Mouse (Mus musculus): ENCODE results near the gene Mtg2. TPM values are rescaled to one million over a fixed set of nuclear protein-coding genes. Genes with fewer than 3 reads are reported as not detected.

The Mtg2 gene
- 10 to 100 TPM; 12.6 to 19.1 TPM for total RNA-seq (2021)

DNA sequence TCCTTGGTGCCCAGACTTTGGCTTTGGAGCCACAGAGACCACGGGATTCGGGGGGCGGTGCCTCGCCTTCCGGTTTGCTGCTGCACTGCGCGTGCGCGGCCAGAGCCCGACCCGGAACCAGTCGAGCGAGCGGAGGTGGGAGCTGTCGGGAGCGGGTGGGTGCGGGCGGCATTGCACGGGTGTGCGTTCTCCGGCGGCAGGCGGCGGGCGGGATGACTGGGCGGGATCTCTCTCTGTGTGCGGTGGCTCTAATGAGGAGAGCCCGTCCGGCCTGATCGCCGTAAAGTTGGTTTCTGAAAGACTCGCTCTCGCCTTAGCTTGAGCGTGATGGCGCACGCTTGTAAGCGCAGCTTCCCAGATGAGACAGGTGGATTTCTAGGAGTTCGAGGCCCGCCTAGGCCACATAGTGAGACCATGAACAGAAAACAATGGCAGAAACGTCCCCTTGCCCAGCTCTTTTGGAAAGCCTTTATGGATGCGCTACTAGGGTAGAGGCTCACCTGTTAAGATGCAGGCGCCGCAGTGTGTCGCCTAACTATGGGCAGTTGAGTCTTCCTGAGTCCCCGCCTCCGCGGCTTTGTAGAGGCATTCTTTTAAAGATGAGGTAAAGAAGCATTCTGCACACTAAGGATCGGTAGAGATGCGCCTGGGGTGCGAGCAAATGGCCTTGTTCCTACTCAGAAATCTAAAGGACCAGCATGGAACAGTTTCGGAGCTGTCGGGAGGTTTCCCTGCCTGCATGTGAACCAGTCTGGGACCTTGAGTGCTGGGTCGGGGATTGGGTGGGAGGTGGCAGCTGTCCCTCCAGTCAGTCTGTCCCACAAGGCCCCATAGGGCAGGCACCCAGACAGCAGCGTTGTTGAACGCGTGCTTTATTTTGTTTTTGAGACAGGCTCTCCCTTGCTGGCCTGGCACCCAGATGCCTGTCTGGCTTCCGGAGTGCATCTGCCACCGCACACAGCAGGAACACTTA is at the start of gene Mtg2:
Mtg2 (plus strand) TSS at position 108 of the 973 bp plus-strand sequence.
- intact Hi-C loops (cut with DNase I): loop anchor here (10.0 kb wide), 1 partner anchor 184 kb away; the partner anchor contains the start of gene Rps21
- DNase-seq (ENCODE audit: low spot score in 2 of 2): peak; percentile 98

DNA sequence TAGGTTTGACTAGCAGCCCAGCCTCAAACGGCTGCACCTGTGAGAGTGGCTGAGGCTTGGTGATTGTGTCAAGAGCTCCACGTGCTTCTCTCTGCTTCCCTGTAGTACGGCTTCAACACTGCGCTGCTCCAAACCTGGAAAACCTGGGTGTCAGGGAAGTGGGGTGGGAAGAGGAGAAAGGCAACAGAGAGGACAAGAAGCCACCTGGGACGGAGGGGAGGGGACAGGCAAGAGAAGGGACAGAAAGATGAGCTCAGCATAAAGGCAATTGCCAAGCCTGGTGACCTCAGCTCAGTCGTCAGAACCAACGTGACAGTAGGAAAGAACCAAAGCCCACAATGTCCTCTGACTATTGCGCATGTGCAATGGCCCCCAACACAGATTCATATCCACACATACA is 49.5 kb upstream of the Mtg2 start:
- intact Hi-C loops (cut with DNase I): no loop called here

GRCm38 (mm10) chr2:180022751-180023150 is 47.6 kb upstream of the Mtg2 start:
- DNase-seq (ENCODE audit: low spot score in 2 of 2): no peak
- intact Hi-C loops (cut with DNase I): no loop called here

More for the DNA sequence above, 49.5 kb upstream of the Mtg2 start:
- DNase-seq (ENCODE audit: low spot score in 2 of 2): no peak

- DNase-seq (ENCODE audit: low spot score in 2 of 2): peak; percentile 99 to 100
- intact Hi-C loops (cut with DNase I): loop anchor here (1.0 to 5.0 kb wide), 3 partner anchors 18 to 107 kb away; partner anchors contain the start of genes Psma7, Ss18l1 and Taf4
Measured at GRCm38 (mm10) chr2:180024401-180025098, 45.8 kb upstream of the Mtg2 start, which contains the start of gene Lsm14b. Gene Lsm14b, plus strand, starts transcription at chr2:180024987.

DNA sequence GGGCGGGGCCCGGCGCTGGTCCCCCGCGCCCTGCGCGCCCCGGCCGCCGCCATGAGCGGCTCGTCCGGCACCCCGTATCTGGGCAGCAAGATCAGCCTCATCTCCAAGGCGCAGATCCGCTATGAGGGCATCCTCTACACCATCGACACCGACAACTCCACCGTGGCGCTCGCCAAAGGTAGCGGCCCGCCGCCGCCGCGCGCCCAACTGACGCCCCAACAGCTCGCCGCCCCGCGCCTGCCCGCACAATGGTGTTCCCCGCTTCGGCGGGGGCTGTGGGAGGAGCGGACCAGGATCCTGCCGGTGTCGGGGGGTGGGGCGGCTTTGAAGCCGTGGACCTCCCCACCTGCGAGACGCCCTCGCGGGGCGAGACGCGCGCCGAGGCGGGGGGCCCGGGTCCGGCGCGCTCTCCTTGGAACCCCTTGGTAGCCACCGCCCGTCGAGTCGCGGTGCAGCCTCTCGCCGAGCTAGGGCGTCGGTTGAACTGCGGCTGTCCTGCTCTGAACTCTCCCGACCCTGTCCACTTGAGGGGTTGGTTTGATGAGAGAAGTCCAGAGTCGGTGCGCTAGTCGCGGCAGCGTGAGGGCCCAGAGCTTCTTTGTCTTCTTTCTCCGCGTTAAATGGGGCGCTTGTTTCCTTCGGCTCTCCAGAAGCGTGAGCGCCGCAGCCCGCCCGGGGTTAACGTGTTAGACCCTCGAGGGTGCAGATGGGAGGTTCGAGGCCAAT is 45.1 kb upstream of the Mtg2 start:
- intact Hi-C loops (cut with DNase I): loop anchor here (1.0 to 5.0 kb wide), 2 partner anchors 17 to 108 kb away; partner anchors contain the start of genes Psma7 and Ss18l1
- no peak for DNase-seq (ENCODE audit: low spot score in 2 of 2)

- DNase-seq (ENCODE audit: low spot score in 2 of 2): no peak
- intact Hi-C loops (cut with DNase I): loop anchor here (1.0 to 5.0 kb wide), 2 partner anchors 16 to 109 kb away; partner anchors contain the start of genes Psma7 and Ss18l1
Measured at GRCm38 (mm10) chr2:180025861-180026200, 44.6 kb upstream of the Mtg2 start.

GRCm38 (mm10) chr2:180027768-180028167 is 42.6 kb upstream of the Mtg2 start:
- intact Hi-C loops (cut with DNase I): loop anchor here (5.0 kb wide), 1 partner anchor 110 kb away; no protein-coding TSS in a partner anchor
- DNase-seq (ENCODE audit: low spot score in 2 of 2): no peak

- intact Hi-C loops (cut with DNase I): no loop called here
- DNase-seq (ENCODE audit: low spot score in 2 of 2): no peak
Measured at GRCm38 (mm10) chr2:180031270-180031669, 39.1 kb upstream of the Mtg2 start.

DNA sequence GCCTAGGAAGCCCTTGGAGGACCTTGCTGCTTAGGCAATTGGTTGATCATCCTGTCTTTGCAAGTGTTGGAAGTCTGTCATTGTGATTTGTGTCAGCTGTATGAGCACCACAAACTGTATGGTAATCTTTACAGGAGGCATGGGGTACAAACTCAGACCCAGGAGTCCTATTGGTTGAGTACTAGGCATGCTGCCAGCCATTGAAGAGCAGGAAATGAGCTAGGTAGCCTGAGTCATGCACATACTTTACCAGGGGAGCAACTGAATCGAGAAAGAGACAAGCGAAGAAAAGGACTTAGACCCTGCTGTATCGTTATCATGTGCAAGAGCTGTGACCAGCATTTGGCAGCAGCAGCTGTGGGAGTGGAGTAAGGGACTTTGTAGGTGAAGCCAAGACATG is 37.5 kb upstream of the Mtg2 start:
- no peak for DNase-seq (ENCODE audit: low spot score in 2 of 2)
- intact Hi-C loops (cut with DNase I): no loop called here

DNA sequence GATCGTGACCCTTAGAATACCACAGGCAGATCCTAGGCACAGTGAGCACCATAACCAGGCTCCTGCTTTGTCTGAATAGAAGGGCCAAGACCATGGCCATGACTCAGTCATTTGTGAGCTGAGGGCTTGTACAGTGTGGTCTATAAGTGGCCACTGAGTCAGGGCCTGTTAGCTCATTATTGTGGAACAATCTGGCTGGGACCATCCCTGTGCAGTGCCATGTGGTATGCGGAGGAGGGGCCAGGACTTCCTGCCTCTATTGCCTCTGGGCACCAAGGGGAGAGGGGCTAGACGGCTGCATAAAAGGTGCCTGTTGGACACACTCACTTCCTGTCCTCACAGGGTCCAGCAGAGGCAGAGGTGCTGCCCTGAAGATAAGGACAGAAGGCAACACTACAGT is 36.4 kb upstream of the Mtg2 start:
- intact Hi-C loops (cut with DNase I): no loop called here

DNA sequence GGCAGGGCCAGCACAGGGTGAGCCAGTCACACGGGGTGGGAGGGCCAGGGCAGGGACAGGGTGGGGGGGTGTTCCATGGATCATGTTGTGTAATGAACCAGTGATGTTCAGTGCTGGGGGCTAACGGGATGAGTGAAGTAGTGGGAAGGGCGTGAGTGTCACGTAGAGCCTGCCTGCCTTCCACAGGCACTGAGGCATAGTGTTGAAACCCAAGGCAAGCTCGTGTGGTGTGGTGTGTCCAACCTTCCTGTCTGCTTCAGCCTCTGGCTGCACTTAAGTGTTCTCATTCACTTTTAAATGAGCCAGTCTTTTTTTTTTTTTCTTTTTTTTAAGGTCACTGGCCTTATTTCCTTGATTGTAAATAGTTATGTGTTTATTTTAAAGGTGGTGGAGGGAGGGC is 35.6 kb upstream of the Mtg2 start:
- intact Hi-C loops (cut with DNase I): no loop called here
- DNase-seq (ENCODE audit: low spot score in 2 of 2): no peak

More for the DNA sequence above, 36.4 kb upstream of the Mtg2 start:
- no peak for DNase-seq (ENCODE audit: low spot score in 2 of 2)

DNA sequence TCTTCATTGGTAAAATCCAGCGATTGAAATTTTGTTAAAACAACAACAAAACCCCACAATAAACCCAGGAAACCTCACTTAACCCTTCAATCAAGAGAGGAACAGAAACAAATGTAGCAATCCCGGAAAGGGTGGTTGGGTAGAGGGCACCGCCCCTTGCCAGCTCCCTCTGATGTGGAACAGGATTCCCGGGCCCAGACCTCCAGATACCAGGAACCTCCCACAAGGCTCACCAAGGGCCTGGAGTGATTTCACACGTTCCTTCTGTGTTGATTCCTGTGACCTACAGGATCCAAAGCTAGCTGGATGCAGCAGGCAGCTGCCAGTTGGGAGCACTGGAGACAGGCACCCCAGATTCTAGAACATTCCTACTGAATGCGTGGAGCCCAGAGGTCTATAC is 30.0 kb upstream of the Mtg2 start:
- DNase-seq (ENCODE audit: low spot score in 2 of 2): no peak
- intact Hi-C loops (cut with DNase I): loop anchor here (5.0 kb wide), 1 partner anchor 63 kb away; the partner anchor contains the start of gene Taf4

- peak; percentile 51 to 68 for DNase-seq (ENCODE audit: low spot score in 2 of 2)
- intact Hi-C loops (cut with DNase I): loop anchor here (1.0 to 5.0 kb wide), 2 partner anchors 16 to 64 kb away; partner anchors contain the start of gene Taf4
Measured at GRCm38 (mm10) chr2:180041577-180042255, 28.7 kb upstream of the Mtg2 start.

- peak; percentile 91 to 93 for DNase-seq (ENCODE audit: low spot score in 2 of 2)
- intact Hi-C loops (cut with DNase I): loop anchor here (1.0 to 5.0 kb wide), 2 partner anchors 17 to 65 kb away; partner anchors contain the start of gene Taf4
Measured at GRCm38 (mm10) chr2:180042256-180042857, 28.0 kb upstream of the Mtg2 start, which contains the start of the genes Psma7 and Ss18l1. Gene Psma7, minus strand, starts transcription at chr2:180042433. Gene Ss18l1, plus strand, starts transcription at chr2:180042509.

GRCm38 (mm10) chr2:180042858-180043515 is 27.4 kb upstream of the Mtg2 start:
- intact Hi-C loops (cut with DNase I): loop anchor here (1.0 to 5.0 kb wide), 2 partner anchors 18 to 66 kb away; partner anchors contain the start of gene Taf4
- peak; percentile 69 to 76 for DNase-seq (ENCODE audit: low spot score in 2 of 2)

DNA sequence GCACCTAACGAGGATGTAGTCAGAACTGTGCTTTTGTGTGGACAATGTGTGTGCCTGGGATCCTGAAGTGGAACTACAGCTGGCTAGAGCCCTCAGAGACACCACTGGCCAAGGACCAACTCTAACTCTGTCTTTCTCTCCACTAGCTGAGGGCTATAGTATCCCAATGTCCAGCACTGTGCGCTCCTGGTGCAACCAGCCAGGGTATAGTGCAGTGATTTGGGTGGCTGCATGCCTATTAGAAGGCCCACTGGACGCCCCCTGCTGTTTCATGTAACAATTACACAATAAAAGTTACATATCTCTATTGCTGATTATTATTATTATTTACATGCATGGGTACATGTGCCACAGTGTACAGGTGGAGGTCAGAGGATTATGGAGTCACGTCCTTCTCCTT is 25.1 kb upstream of the Mtg2 start:
- no peak for DNase-seq (ENCODE audit: low spot score in 2 of 2)
- intact Hi-C loops (cut with DNase I): no loop called here

- DNase-seq (ENCODE audit: low spot score in 2 of 2): no peak
- intact Hi-C loops (cut with DNase I): no loop called here
Measured at GRCm38 (mm10) chr2:180047580-180047979, 22.8 kb upstream of the Mtg2 start.
